Comparison of ENCODE assay signal across 7 mouse cellular contexts in genomic region chr19:41981595-41981927, GRCm38 (mm10). TPM values are rescaled to one million over a fixed set of nuclear protein-coding genes. Genes with fewer than 3 reads are reported as not detected.
DNase-seq lines count a peak whose midpoint lies in the region; ATAC-seq and TF ChIP-seq lines count a peak whose summit lies in the region.

Gene Ubtd1, plus strand, starts transcription at chr19:41981763.

- peak within 1 kb of the TSS; percentile 80 for H3K4me3 ChIP-seq in forebrain, embryonic 13.5 days
- H3K4me3 ChIP-seq in hindbrain, embryonic 12.5 days = peak within 1 kb of the TSS; percentile 83
- peak within 1 kb of the TSS; percentile 84 to 97 for H3K4me3 ChIP-seq in liver, embryonic 14.5 days (ENCODE audit: insufficient read depth in 1 of 2, low read depth in 2 of 2, low read length in 2 of 2)

- no peaks in the 10 kb centered on the region for H3K9me3 ChIP-seq in forebrain, embryonic 13.5 days (replicated peaks)
- H3K9me3 ChIP-seq in hindbrain, embryonic 12.5 days (replicated peaks) = no peaks in the 10 kb centered on the region
- H3K9me3 ChIP-seq in liver, embryonic 14.5 days (ENCODE audit: control insufficient read depth, low read length) = no peaks in the 10 kb centered on the region

- H3K4me1 ChIP-seq in forebrain, embryonic 13.5 days = peaks cover 25% of the 10 kb centered on the region
- peaks cover 20% of the 10 kb centered on the region for H3K4me1 ChIP-seq in hindbrain, embryonic 12.5 days
- 0 out of 4 replicates have a peak, but pooled peaks cover 0 to 2% of the 10 kb centered on the region in 2 experiments for H3K4me1 ChIP-seq in liver, embryonic 14.5 days (replicated peaks; ENCODE audit: control insufficient read depth in 2 of 2, insufficient read depth in 2 of 2, low read length in 1 of 2)

- TF ChIP-seq CTCF in liver, embryonic 14.5 days (IDR thresholded peaks at IDR 0.05; ENCODE audit: low read depth) = no peak

- peak; percentile 89 for DNase-seq in urinary bladder, postnatal 10 days (ENCODE audit: low spot score)
- no peak for DNase-seq in urinary bladder, adult 18-20 months (ENCODE audit: low spot score in 2 of 2)
- DNase-seq in liver, embryonic 14.5 days (ENCODE audit: low read depth in 3 of 3, low spot score in 3 of 3) = no peak
- DNase-seq in cerebellum, postnatal 36 days = no peak
- DNase-seq in cerebellum, adult 9-11 months = no peak

- H3K9ac ChIP-seq in forebrain, embryonic 13.5 days = peak within 1 kb of the TSS; percentile 81
- peak within 1 kb of the TSS; percentile 74 for H3K9ac ChIP-seq in hindbrain, embryonic 12.5 days
- peak within 1 kb of the TSS; percentile 81 for H3K9ac ChIP-seq in liver, embryonic 14.5 days (replicated peaks)

- H3K4me2 ChIP-seq in forebrain, embryonic 13.5 days = peak within 1 kb of the TSS; percentile 100
- peak within 1 kb of the TSS; percentile 99 for H3K4me2 ChIP-seq in hindbrain, embryonic 12.5 days (replicated peaks)
- peak within 1 kb of the TSS; percentile 78 for H3K4me2 ChIP-seq in liver, embryonic 14.5 days (ENCODE audit: low read depth)

- no peak for TF ChIP-seq EP300 in liver, embryonic 14.5 days (IDR thresholded peaks at IDR 0.05; ENCODE audit: low read depth)

- peak within 1 kb of the TSS; percentile 66 for H3K27ac ChIP-seq in forebrain, embryonic 13.5 days
- peak within 1 kb of the TSS; percentile 83 for H3K27ac ChIP-seq in hindbrain, embryonic 12.5 days
- H3K27ac ChIP-seq in liver, embryonic 14.5 days = peak within 1 kb of the TSS; percentile 89

- H3K27me3 ChIP-seq in forebrain, embryonic 13.5 days = peaks cover 16% of the 10 kb centered on the region
- peaks cover 15% of the 10 kb centered on the region for H3K27me3 ChIP-seq in hindbrain, embryonic 12.5 days
- H3K27me3 ChIP-seq in liver, embryonic 14.5 days (ENCODE audit: control insufficient read depth, insufficient read depth, low read length) = peaks cover 25% of the 10 kb centered on the region

- WGBS in forebrain, embryonic 13.5 days = 0% methylated on average over 24 of the region's 33 CpGs
- 1% methylated on average over 32 of the region's 33 CpGs for WGBS in hindbrain, embryonic 12.5 days
- 0% methylated on average over 31 of the region's 33 CpGs for WGBS in liver, embryonic 14.5 days (ENCODE audit: insufficient replicate concordance)

- no peak for ATAC-seq in forebrain, embryonic 13.5 days
- no peak for ATAC-seq in hindbrain, embryonic 12.5 days (ENCODE audit: low FRiP score)
- no peak for ATAC-seq in liver, embryonic 14.5 days (ENCODE audit: insufficient read depth)

- no peaks in the 10 kb centered on the region for H3K36me3 ChIP-seq in forebrain, embryonic 13.5 days (ENCODE audit: poor library complexity, severe bottlenecking)
- no peaks in the 10 kb centered on the region for H3K36me3 ChIP-seq in hindbrain, embryonic 12.5 days
- no peaks in the 10 kb centered on the region; the same call in 1 of the 2 replicates for H3K36me3 ChIP-seq in liver, embryonic 14.5 days (replicated peaks; ENCODE audit: control insufficient read depth, insufficient read depth, low read depth)

RNA-seq across cellular contexts. Expression of gene Ubtd1, which starts in this region (rescaled TPM):
- 5.7 and 5.8 TPM in 2 replicates for polyA plus RNA-seq in forebrain, embryonic 13.5 days (2015; fragmentation: Nextera tagmentation; extraction: Ambion mirVana)
- polyA plus RNA-seq in hindbrain, embryonic 12.5 days (2016; fragmentation: Nextera tagmentation; extraction: Ambion mirVana) = 15.9 and 16.2 TPM in 2 replicates
- 4.2 and 4.4 TPM in 2 replicates for polyA plus RNA-seq in liver, embryonic 14.5 days (2012; rRNA removed)
- 1.9 and 2.0 TPM in 2 replicates for polyA plus RNA-seq in liver, embryonic 14.5 days (2014; fragmentation: Nextera tagmentation; extraction: Ambion mirVana)
